Comparison of ENCODE assay signal across 10 mouse cellular contexts in genomic region chr8:127856351-127857135, GRCm38 (mm10).
A peak's percentile ranks its signal among the peaks of the same experiment; 100 is the strongest.
DNase-seq lines count a peak whose midpoint lies in the region; ATAC-seq and TF ChIP-seq lines count a peak whose summit lies in the region.
"Had no signal": no experiment of that assay in that cellular context is flagged by ENCODE, and none has a peak within 500 bp of the region (broad histone marks: within the 10 kb centered on the region; RNA-seq: fewer than 3 reads in every experiment).

No protein-coding gene starts in this region.

- peak; percentile 24 for DNase-seq in liver, adult 2 months (ENCODE audit: extremely low read depth, low read depth, low spot score)
- no peak for DNase-seq in liver, embryonic 11.5 days (ENCODE audit: low spot score)
- peak; percentile 6 for DNase-seq in large intestine, adult 2 months (ENCODE audit: low read depth, low spot score)
- no peak for DNase-seq in midbrain, postnatal 0 days (ENCODE audit: low spot score)

- H3K4me3 ChIP-seq in liver, adult 2 months (ENCODE audit: insufficient read depth, low read depth, low read length): no peak overlapping the region
- H3K4me3 ChIP-seq in liver, embryonic 11.5 days (ENCODE audit: low read depth, low read length): no peak overlapping the region
- no peak overlapping the region for H3K4me3 ChIP-seq in heart, embryonic 15.5 days
- no peak overlapping the region for H3K4me3 ChIP-seq in stomach, embryonic 16.5 days (replicated peaks; ENCODE audit: low read length)
- H3K4me3 ChIP-seq in midbrain, postnatal 0 days (ENCODE audit: low read depth, low read length): no peak overlapping the region
- H3K4me3 ChIP-seq: embryonic facial prominence, embryonic 12.5 days; liver, embryonic 15.5 days; neural tube, embryonic 12.5 days had no signal

- no peak overlapping the region for H3K27ac ChIP-seq in liver, adult 2 months (replicated peaks; ENCODE audit: insufficient read depth, low read depth, low read length)
- no peak overlapping the region for H3K27ac ChIP-seq in liver, embryonic 11.5 days (ENCODE audit: low read depth, low read length)
- peak overlapping the region; percentile 47; the same call in 1 of the 2 replicates for H3K27ac ChIP-seq in heart, embryonic 15.5 days
- H3K27ac ChIP-seq in stomach, embryonic 16.5 days (ENCODE audit: low read length): peak overlapping the region; percentile 71
- H3K27ac ChIP-seq in midbrain, postnatal 0 days (ENCODE audit: low read depth, low read length): no peak overlapping the region
- H3K27ac ChIP-seq: embryonic facial prominence, embryonic 12.5 days; liver, embryonic 15.5 days; neural tube, embryonic 12.5 days had no signal

- H3K9ac ChIP-seq in liver, adult 2 months (ENCODE audit: low read depth, low read length): no peak overlapping the region
- H3K9ac ChIP-seq in liver, embryonic 11.5 days (ENCODE audit: low read depth, low read length): no peak overlapping the region
- H3K9ac ChIP-seq in heart, embryonic 15.5 days: no peak overlapping the region
- H3K9ac ChIP-seq in stomach, embryonic 16.5 days (ENCODE audit: low read length): no peak overlapping the region
- no peak overlapping the region for H3K9ac ChIP-seq in midbrain, postnatal 0 days (replicated peaks; ENCODE audit: low read length, poor library complexity, severe bottlenecking)
- H3K9ac ChIP-seq: embryonic facial prominence, embryonic 12.5 days; liver, embryonic 15.5 days; neural tube, embryonic 12.5 days had no signal

- 44% methylated on average over 5 of the region's 5 CpGs for WGBS in liver, adult 2 months
- whole genome bisulfite sequencing in liver, embryonic 11.5 days: 44% methylated on average over 5 of the region's 5 CpGs
- 26% methylated on average over 5 of the region's 5 CpGs for WGBS in heart, embryonic 15.5 days
- WGBS in large intestine, adult 2 months: 39% methylated on average over 5 of the region's 5 CpGs
- 27% methylated on average over 5 of the region's 5 CpGs for WGBS in stomach, embryonic 16.5 days
- 57% methylated on average over 5 of the region's 5 CpGs for WGBS in midbrain, postnatal 0 days

- no peaks in the 10 kb centered on the region for H3K9me3 ChIP-seq in liver, embryonic 11.5 days (ENCODE audit: control insufficient read depth, low read length)
- no peaks in the 10 kb centered on the region for H3K9me3 ChIP-seq in heart, embryonic 15.5 days (replicated peaks)
- H3K9me3 ChIP-seq in stomach, embryonic 16.5 days (replicated peaks; ENCODE audit: control insufficient read depth, low read length): no peaks in the 10 kb centered on the region
- H3K9me3 ChIP-seq in midbrain, postnatal 0 days (ENCODE audit: low read length): no peaks in the 10 kb centered on the region
- H3K9me3 ChIP-seq: embryonic facial prominence, embryonic 12.5 days; liver, embryonic 15.5 days; neural tube, embryonic 12.5 days had no signal

- no peaks in the 10 kb centered on the region; the same call in 1 of the 2 replicates for H3K4me1 ChIP-seq in liver, adult 2 months (ENCODE audit: control insufficient read depth, insufficient read depth, low read length)
- H3K4me1 ChIP-seq in liver, embryonic 11.5 days (replicated peaks; ENCODE audit: control insufficient read depth, insufficient read depth, low read length): no peaks in the 10 kb centered on the region
- H3K4me1 ChIP-seq in heart, embryonic 15.5 days (replicated peaks): peaks cover 16% of the 10 kb centered on the region
- peaks cover 8% of the 10 kb centered on the region for H3K4me1 ChIP-seq in stomach, embryonic 16.5 days (ENCODE audit: control insufficient read depth, insufficient read depth, low read length)
- no peaks in the 10 kb centered on the region for H3K4me1 ChIP-seq in midbrain, postnatal 0 days (ENCODE audit: insufficient read depth, low read length)
- H3K4me1 ChIP-seq: liver, embryonic 15.5 days; neural tube, embryonic 12.5 days had no signal

- H3K79me2 ChIP-seq in liver, adult 2 months (ENCODE audit: control insufficient read depth, insufficient read depth, low read length): no peaks in the 10 kb centered on the region

- ATAC-seq in liver, embryonic 11.5 days (replicated peaks; ENCODE audit: low FRiP score): no peak
- ATAC-seq in heart, embryonic 15.5 days (replicated peaks; ENCODE audit: insufficient number of reproducible peaks, insufficient read depth, low FRiP score, low read depth): no peak
- no peak for ATAC-seq in stomach, embryonic 16.5 days (ENCODE audit: insufficient read depth, low FRiP score)
- no peak for ATAC-seq in midbrain, postnatal 0 days (ENCODE audit: low FRiP score)
- no peak for ATAC-seq in erythroblast, adult 5-6 weeks (replicated peaks; ENCODE audit: low FRiP score, poor library complexity, severe bottlenecking)

- H3K27me3 ChIP-seq in liver, adult 2 months (ENCODE audit: control insufficient read depth, insufficient read depth, low read length): no peaks in the 10 kb centered on the region
- H3K27me3 ChIP-seq in liver, embryonic 11.5 days (replicated peaks; ENCODE audit: control insufficient read depth, insufficient read depth, low read length): no peaks in the 10 kb centered on the region
- no peaks in the 10 kb centered on the region for H3K27me3 ChIP-seq in heart, embryonic 15.5 days
- H3K27me3 ChIP-seq in stomach, embryonic 16.5 days (ENCODE audit: control insufficient read depth, insufficient read depth, low read length): no peaks in the 10 kb centered on the region
- no peaks in the 10 kb centered on the region for H3K27me3 ChIP-seq in midbrain, postnatal 0 days (ENCODE audit: insufficient read depth, low read length)
- H3K27me3 ChIP-seq: embryonic facial prominence, embryonic 12.5 days; liver, embryonic 15.5 days; neural tube, embryonic 12.5 days had no signal

- H3K4me2 ChIP-seq in liver, embryonic 11.5 days: no peak overlapping the region
- H3K4me2 ChIP-seq in heart, embryonic 15.5 days: no peak overlapping the region
- H3K4me2 ChIP-seq in stomach, embryonic 16.5 days (ENCODE audit: low read depth, low read length): no peak overlapping the region
- no peak overlapping the region for H3K4me2 ChIP-seq in midbrain, postnatal 0 days (ENCODE audit: low read depth, low read length, poor library complexity, severe bottlenecking)
- H3K4me2 ChIP-seq: embryonic facial prominence, embryonic 12.5 days; liver, embryonic 15.5 days; neural tube, embryonic 12.5 days had no signal

- H3K36me3 ChIP-seq in liver, adult 2 months (ENCODE audit: control insufficient read depth, insufficient read depth, low read length): no peaks in the 10 kb centered on the region
- no peaks in the 10 kb centered on the region for H3K36me3 ChIP-seq in liver, embryonic 11.5 days (ENCODE audit: control insufficient read depth, insufficient read depth, low read length)
- H3K36me3 ChIP-seq in heart, embryonic 15.5 days: no peaks in the 10 kb centered on the region
- no peaks in the 10 kb centered on the region for H3K36me3 ChIP-seq in stomach, embryonic 16.5 days (ENCODE audit: control insufficient read depth, insufficient read depth, low read length)
- no peaks in the 10 kb centered on the region for H3K36me3 ChIP-seq in midbrain, postnatal 0 days (ENCODE audit: insufficient read depth, low read length)
- H3K36me3 ChIP-seq: embryonic facial prominence, embryonic 12.5 days; liver, embryonic 15.5 days; neural tube, embryonic 12.5 days had no signal

- no peak for TF ChIP-seq POLR2A in liver, adult 2 months (IDR thresholded peaks at IDR 0.05; ENCODE audit: extremely low read depth, insufficient read depth, low read length)

- TF ChIP-seq CTCF in liver, adult 2 months (IDR thresholded peaks at IDR 0.05; ENCODE audit: low read depth, low read length): no peak
- no peak for TF ChIP-seq CTCF in midbrain, postnatal 0 days (IDR thresholded peaks at IDR 0.05)

Comparison
In these comparisons a context has a peak if more than half of its experiments do, and no peak if none do; other contexts are left out.
1. DNase-seq: peak in liver, adult 2 months (single experiment) and large intestine, adult 2 months (single experiment); none in liver, embryonic 11.5 days (single experiment) and midbrain, postnatal 0 days (single experiment).
2. H3K27ac ChIP-seq: peak in heart, embryonic 15.5 days (single experiment) and stomach, embryonic 16.5 days (single experiment); none in liver, adult 2 months (single experiment), liver, embryonic 11.5 days (single experiment) and midbrain, postnatal 0 days (single experiment).